Mouse (Mus musculus): ENCODE measurements around the gene Dgkb. TPM values are rescaled to one million over a fixed set of nuclear protein-coding genes. Genes with fewer than 3 reads are reported as not detected.
A peak's percentile ranks its signal among the peaks of the same experiment; 100 is the strongest.

The Dgkb gene
- total RNA-seq, 2 experiments from 2014 or later = 3.7 to 4.4 TPM

- peak; percentile 0 to 23 for DNase-seq
Observed at GRCm38 (mm10) chr12:38374159-38374558, 556.6 kb downstream of the Dgkb start.

DNA sequence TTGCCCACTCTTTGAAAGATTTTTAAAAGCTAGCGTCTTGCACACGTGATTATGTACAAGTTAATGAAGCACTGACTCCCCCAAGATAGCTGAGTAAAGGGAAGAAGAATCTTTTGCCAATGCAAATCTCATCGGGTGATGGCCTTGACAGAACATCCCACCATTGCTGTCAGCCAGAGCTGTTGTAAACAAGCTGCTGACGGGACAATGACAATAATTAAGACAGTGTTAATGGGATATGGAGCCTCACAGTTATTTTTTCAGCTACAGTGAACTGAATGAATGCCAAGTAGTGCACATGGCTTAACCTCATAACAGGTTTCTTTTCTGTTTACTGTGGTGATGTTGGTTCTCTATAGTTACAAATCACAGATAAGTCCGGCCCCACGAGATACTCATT lies 568.4 kb downstream of the Dgkb start:
- no peak for DNase-seq

DNA sequence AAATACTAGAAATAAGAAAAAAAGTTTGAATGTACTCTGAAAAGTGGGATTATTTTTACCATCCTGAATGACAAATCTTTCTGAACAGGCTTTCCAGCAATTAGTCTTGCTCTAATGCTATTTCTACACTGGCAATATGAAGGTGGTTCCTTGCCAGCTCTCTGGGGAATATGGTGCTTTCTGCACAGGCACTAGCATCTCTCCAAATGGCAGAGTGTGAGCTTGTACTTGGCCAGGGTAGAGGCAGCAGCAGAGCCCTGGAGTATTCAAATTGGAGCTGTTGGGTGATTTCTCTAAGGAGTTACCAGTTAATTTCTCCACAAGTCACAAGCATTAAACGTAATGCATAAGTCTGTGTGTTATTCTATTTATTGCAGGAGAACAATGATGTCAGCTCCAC lies 569.5 kb downstream of the Dgkb start:
- peak in 1 of 2 experiments; percentile 6 for DNase-seq

GRCm38 (mm10) chr12:38387654-38388053 lies 570.1 kb downstream of the Dgkb start:
- DNase-seq = no peak

DNA sequence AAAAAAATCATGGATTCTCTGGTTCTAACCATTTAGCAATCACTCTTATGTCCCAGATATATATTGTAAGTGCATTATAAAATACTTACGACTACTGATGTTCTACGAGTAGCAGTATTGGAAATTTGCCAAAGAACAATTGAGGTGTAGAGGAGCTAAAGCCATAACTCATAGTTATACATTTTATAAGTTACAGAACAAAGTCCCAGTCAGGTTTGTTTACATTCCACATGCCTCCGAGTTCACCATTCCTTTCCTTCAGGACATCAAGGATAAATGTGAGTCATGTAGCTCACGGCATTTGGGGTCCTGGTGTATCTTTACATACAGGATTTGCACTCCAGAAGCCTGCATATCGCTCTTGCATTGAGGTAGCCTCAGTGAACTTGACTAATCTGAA lies 570.7 kb downstream of the Dgkb start:
- no peak for DNase-seq

DNA sequence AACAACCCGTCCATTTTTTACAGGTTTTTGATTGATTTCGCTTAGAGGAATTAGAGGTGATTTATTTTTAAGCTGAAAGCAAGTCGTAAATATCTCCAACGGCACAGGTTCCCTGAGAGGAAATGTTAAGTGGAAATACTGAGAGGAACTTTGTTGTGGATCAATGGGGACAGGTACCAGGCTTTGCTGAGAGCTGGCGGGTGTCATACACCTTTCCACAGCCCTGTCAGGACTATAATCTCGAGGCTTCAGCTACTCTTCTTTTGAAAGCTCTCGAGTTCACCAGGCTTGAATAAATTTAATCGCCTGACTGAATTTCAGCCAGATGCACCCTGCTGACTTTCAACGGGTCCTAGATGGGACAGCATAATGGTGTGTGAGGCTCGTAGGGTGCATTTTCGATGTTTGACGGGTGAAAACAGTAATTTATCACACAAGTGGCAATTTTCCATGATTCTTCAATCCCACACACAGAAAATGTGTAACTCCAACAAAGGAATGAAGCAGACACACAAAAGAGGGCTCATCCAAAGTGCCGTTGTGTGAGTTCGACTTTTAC lies 580.3 kb downstream of the Dgkb start:
- DNase-seq = no peak

DNA sequence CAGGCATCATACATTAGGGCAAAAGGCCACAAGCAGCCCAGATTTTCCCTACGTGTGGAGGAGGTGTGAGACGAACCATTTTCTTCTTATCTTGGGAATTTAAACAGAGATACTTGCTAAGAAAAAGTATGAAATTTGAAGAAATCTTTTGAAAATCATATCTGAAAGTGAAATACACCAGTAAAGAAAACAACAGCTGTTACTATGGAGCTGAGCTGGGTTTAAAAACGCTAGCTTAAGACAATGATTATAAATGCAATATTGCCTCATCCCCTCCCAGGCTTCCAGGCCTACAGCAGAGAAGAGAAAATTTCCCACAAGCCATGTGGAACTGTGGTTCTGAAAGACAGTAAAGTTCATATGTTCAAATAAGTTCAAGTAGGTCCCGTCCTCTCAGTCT lies 582.6 kb downstream of the Dgkb start:
- DNase-seq = no peak

- DNase-seq = no peak
Observed at GRCm38 (mm10) chr12:38435364-38436130, 618.0 kb downstream of the Dgkb start.

DNA sequence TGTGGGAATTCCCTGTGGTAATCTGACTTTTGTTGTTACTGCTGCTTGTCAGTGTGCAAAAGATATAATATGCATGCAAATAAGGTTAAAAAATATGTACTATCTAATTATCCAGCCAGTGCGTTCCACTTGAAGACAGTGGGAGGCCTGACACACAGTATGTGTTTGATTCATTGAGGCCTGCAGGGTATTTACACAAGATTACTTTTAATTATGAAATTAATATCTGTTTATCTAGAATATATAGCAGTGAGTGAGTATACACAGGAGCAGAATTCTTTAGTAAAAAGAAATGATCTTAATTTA lies 618.6 kb downstream of the Dgkb start:
- DNase-seq = no peak

- no peak for DNase-seq
Observed at GRCm38 (mm10) chr12:38450323-38451087, 633.0 kb downstream of the Dgkb start.

- no peak for DNase-seq
Observed at GRCm38 (mm10) chr12:38451677-38452076, 634.2 kb downstream of the Dgkb start.

- DNase-seq = no peak
Observed at GRCm38 (mm10) chr12:38468191-38468590, 650.7 kb downstream of the Dgkb start.

DNA sequence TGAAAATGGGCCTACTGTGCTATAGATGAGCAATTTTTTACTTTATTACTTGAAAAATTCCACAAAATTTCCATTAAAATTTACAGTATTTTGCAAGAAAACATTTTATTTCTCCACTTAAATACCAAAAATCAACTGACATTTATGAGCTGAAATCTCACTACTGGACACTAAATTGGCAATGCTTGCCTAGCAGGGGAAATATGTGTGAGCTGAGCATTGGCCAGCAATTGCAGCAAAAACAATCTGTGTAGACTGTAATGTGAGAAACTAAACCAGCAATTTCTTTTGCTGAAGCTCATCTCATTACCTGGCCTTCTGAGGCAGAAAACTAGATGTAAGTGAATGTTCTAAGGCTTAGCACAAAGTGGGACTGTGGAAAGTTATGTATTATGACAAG lies 651.1 kb downstream of the Dgkb start:
- DNase-seq = no peak

DNA sequence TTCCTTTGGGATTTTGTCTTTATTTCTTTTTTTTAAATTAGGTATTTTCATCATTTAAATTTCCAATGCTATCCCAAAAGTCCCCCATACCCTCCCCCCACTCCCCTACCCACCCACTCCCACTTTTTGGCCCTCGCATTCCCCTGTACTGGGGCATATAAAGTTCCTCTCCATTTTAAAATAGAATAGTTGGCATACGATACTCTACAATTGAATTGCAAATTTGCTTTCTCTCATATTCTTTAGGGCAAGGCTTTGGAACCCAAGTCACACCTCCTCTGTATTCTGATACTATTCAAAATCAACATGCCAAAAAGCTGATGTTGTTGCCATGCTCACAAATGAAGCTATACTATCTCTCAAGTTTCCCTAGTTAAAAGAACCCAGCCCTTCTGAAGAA lies 679.7 kb downstream of the Dgkb start:
- DNase-seq = no peak

- DNase-seq = peak; percentile 6 to 9
Observed at GRCm38 (mm10) chr12:38500931-38501330, 683.4 kb downstream of the Dgkb start.

DNA sequence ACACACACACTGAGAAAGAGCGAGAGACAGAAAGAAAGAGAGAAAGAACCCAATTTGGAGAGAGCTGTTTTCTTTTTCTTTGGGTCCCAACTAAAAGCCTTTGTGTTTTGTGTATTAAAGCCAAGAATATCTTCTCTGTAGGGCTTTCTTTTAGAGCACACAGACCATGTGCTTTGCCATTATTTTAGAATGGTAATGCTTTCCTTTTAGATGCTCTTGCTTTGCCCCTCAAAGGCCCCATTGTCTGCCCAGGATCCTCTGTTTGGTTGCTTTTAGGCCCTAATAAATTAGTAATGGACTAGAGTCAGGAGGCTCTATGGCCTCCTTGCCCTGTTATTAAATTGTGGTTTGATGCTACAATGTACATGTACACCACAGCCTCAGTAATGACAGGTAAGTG lies 690.7 kb downstream of the Dgkb start:
- no peak for DNase-seq

DNA sequence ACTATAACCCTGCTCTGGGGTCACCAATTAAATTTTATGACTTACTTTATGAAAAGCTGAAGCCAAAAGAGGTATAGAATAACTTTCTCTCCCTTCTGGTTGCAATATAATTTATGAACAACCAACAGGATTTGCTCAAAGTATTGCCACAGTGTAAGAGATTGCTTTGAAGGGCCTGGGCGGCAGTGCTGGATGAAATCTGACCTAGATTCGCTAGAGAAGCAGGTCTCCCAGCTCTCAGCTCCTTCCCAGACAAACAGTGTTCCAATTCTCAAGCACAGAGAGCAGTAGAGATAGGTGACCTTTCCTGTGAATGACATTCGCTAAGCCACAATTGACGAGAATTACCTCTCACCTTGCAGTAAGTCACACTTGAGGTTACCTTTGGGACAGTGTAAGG lies 727.9 kb downstream of the Dgkb start:
- DNase-seq = no peak

DNA sequence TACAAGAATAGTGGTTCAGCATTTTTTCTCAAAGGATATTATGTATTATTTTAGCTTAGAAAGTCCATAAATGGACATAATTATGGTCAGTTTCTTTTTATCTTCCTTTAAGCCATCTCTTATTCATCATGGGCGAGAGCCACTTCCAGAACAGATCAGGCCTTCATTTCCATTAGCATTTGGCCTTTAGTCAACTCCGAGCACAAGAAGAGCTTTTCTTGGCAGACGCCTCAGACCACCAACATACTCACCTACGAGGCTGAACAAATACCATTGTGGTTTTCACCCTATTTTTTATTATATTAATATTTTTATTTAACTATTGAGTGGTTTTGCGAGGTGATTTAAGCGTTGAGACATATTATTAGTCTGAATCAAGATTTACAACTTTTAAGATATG lies 759.6 kb downstream of the Dgkb start:
- DNase-seq = no peak

GRCm38 (mm10) chr12:38579191-38579817 lies 761.8 kb downstream of the Dgkb start:
- no peak for DNase-seq

DNA sequence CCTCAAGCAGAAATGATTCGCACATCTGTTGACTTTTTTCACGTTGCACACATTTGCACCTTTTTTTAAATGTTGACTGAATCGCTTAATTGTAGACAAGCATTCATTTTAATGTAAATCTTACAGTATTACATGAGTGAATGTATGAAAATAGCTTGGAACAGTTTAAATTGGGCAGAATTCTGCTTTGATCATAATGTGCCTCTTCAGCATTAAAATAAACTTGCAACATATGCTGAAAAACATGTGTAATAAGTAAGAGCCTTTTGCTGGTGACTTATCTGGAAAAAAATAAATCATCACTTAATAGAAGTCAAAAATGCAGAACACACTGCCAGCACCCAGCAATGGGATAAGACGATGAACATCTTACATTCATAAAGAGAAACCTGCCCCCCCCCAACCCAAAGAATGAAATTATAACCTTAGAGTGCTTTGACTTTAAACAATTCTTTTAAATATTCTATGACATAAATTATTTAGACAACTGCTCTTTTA lies 768.9 kb downstream of the Dgkb start:
- no peak for DNase-seq

- DNase-seq = no peak
Observed at GRCm38 (mm10) chr12:38589951-38590350, 772.4 kb downstream of the Dgkb start.

DNA sequence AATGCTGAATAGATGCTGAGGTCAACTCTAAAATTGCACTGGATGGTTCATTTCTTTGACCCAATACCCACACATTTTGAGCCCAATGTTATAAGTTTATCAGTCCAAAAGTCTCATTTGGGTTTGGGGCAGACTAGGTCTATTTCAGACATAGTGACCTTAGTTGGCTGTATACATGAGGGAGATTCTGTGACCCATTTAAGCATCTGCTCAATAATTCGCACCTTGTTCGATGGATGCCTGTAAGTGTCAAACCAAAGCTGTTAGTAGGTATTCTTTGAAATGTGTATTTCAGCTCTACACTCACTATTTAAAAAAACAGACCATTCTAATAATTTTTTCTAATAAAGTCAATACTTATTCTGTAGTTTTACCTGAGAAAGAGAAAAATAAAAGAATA lies 776.1 kb downstream of the Dgkb start:
- DNase-seq = no peak

DNA sequence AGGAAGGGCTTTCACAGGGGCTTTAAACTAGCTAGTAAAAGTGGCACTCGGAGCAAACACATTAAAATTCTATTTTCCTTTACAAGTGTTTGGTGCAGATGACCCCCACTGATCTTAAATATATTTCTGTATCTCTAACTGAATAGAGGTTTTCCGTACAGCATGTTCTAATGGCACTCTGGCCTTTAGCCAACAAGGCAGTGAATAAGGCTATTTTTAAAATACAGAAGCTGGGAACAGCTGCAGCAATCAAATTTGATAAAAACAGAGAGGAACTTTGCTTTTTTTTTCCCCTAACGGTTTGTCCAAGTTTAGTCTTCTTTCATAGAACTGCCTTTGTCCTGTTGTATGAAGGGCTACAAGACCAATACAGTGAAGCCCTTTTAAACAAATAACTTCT lies 776.5 kb downstream of the Dgkb start:
- peak in 1 of 2 experiments; percentile 36 for DNase-seq

Data from adrenal gland, postnatal 36 days (tissue).